Mouse (Mus musculus) 3134 (cell line): ENCODE measurements around the gene Skor1.

Experiments
- DNase-seq: peaks from one replicate; pipeline ENCODE4 v3.0.0-alpha.2; 2011; ENCODE audit warnings: low spot score; ENCODE audit not compliant: insufficient read length; ENCODE audit errors: extremely low read depth

Skor1 gene

GRCm38 (mm10) chr9:63148410-63149371 is at the start of gene Skor1:
Gene Skor1, minus strand, starts transcription at chr9:63148961.
- DNase-seq: no peak

DNA sequence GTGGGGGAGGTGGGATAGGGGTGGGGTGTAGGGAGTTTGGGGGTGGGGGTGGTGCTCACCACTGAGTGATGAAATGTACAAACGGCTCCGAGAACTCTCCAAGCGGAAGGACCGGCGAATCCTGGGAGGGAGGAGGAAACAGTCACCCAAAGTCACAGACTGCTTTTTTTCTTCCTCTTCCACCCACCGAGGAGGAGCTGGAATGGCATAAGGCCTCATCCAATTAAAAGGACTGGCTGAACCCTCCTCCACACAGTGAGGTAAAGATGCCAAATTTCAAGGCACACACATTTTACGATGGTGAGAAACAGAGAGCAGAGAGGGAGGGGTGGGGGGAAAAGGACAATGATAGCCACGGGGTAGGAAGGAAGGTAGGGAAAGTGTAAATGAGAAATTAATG is 48.5 kb upstream of the Skor1 start:
- DNase-seq: no peak

GRCm38 (mm10) chr9:63196114-63196682 is 47.4 kb upstream of the Skor1 start:
- no peak for DNase-seq

GRCm38 (mm10) chr9:63195523-63195922 is 46.8 kb upstream of the Skor1 start:
- DNase-seq: no peak

DNA sequence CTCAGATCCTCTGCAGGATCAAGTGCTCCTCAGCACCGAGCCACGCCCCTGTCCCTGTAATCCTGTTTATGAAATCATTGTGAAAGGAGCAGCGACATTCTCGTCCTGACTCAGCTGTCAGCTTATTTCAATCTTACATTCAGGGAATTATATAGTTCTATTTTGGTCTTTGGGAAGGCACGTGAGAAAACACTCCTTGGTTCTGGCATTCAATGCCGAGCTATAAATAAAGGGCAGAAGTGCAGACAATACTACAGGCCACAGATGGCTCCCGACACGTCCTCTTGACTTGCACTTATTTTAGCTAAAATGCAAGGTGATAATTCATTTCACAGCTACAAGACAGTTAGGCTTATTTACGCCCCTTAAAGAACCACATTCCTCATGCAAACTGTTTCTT is 46.0 kb upstream of the Skor1 start:
- no peak for DNase-seq

DNA sequence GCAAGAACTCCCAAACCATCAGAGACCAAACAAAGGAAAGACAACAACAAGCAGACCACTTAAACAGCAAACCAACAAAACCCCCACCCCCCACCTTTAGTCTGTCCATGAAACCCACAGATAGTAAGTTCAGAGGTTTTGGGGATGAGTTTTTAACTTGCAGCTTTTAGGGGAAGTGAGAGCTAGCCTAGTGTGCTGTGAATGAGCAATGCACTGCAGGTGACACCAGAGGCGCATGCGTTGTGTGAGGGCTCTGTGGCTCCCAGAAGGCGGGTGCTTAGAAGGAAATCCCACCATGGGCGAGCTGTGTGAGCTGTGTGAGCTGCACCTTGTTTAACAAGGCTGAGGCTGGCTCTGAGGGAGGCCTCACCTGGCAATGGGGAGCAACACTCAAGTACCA is 44.0 kb upstream of the Skor1 start:
- no peak for DNase-seq

DNA sequence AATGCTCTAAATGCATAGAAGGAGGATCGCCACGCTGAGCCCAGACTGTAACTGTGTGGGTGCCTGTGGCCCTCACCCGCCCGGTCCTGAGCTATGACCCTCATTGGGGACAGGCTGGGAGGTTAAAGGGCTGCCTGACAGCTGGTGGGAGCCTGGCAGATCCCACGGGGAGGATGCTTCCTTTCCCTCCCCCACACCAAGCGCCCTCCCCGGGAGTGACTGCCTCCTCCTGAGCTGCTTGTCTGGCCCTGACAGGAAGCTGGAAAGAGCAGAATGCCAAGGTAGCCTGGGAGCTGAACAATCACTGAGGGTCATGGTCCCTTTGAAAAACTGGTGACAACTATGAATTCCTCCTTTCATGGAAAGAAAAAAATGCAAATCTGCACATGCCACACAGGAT is 38.5 kb upstream of the Skor1 start:
- no peak for DNase-seq

DNA sequence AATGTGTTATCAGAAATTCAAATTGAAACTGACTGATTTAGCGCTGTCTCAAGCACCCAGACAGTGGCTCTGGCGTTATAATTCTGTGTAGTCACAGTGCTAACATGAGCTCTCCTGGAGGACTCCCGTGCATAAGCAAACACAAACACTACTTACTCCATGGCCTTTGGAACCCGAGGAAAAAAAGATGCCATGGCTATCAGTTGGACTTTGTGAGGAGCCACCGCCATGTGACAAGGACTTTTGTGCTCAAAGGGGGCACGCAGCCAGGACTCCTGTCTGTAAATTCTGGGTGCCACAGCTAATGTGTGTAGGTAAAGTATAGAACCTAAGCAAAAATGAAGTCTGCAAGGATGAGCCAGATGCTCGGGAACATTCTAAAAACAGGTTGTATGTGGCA is 36.5 kb upstream of the Skor1 start:
- no peak for DNase-seq

- no peak for DNase-seq
Measured at GRCm38 (mm10) chr9:63183864-63184263, 35.1 kb upstream of the Skor1 start.

GRCm38 (mm10) chr9:63182306-63182960 is 33.7 kb upstream of the Skor1 start:
- no peak for DNase-seq

- DNase-seq: no peak
Measured at GRCm38 (mm10) chr9:63181337-63182178, 32.8 kb upstream of the Skor1 start.

GRCm38 (mm10) chr9:63178296-63178695 is 29.5 kb upstream of the Skor1 start:
- no peak for DNase-seq

DNA sequence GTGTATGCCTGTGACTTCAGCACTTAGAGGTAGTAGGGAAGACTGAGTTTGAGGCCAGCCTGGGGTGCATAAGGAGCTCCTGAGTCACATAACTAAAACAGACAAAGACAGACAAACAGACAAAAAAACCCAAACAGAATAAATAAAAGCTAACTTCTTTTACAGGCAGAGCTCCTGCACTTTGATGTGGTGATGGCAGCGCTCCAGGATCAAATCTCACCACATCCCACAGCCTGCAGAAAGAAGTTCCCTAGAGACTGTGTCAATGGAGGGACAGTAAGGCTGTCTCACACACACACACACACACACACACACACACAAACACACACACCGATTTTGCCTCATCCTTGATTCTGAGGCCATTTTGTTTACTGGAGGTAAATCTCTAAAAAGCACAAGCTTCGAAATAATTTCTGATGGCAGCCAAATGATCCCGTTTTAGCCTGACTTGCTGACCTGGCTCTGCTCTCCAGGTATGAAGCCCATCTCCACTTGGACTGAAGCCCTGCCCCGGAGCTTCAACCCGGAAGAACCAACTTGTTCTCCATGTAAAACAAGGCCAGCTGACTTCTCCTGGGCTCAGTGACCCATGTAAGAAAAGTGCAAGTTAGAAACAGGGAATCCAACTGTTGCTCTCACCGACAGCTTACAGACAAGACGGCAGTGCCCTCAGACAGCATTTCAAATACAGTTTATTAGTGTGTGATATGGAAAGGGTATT is 25.4 kb upstream of the Skor1 start:
- DNase-seq: no peak

DNA sequence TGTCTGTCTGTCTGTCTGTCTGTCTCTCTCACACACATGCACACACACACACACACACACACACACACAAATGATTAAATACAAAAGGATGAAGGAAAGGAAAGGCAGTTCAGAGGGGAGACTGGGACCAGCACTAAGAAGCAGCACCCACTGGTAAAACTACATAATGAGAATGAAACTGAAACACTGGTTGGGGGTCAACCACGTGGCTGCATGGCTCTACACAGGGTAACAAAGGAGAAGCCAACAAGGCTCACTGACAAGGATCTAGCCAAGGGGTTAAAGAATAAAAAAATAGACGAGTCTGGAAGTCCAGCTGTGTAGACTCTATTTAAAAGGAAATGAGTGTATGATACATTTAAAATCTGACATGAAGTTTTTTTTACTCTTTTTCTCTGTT is 23.2 kb upstream of the Skor1 start:
- no peak for DNase-seq

GRCm38 (mm10) chr9:63169127-63169526 is 20.4 kb upstream of the Skor1 start:
- DNase-seq: no peak

- DNase-seq: no peak
Measured at GRCm38 (mm10) chr9:63165070-63165469, 16.3 kb upstream of the Skor1 start.

DNA sequence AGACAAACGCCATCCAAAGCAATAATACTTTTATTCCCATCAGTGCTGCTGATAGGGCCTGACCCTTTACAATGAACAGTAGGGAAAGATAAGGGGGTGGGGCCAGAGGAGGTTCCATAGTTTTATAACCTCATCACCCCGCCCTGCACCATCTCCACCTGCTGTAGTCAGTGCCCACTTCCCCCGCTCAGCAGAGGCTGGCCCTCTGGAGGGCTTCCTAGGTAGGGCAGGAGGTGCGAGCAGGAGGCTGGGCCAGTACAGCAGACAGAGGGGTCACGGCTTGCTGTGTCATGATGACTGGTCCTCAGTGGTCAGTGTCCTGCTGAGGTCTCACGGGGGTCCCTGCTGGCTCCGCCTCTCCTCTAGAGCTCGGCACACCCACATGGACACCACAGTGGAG is 15.0 kb upstream of the Skor1 start:
- no peak for DNase-seq

DNA sequence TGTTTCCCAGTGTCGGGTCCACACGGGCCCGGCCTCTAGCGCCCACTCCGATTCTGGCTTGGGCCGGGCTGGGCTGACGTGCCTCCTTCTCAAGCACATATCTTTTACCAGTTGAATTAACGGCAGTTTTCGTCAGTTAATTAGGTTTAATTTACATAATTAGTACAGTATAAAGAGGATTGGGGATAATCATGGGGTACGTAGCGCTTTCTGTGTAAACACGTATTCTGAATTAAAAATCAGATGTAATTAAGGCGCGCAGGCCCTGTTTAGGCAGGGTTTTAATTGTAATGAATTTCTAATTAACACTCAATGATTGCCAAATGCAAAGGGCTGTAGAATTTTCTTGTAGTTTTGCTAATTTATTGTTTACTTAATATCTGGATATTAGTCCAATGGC is 3.2 kb upstream of the Skor1 start:
- DNase-seq: no peak

DNA sequence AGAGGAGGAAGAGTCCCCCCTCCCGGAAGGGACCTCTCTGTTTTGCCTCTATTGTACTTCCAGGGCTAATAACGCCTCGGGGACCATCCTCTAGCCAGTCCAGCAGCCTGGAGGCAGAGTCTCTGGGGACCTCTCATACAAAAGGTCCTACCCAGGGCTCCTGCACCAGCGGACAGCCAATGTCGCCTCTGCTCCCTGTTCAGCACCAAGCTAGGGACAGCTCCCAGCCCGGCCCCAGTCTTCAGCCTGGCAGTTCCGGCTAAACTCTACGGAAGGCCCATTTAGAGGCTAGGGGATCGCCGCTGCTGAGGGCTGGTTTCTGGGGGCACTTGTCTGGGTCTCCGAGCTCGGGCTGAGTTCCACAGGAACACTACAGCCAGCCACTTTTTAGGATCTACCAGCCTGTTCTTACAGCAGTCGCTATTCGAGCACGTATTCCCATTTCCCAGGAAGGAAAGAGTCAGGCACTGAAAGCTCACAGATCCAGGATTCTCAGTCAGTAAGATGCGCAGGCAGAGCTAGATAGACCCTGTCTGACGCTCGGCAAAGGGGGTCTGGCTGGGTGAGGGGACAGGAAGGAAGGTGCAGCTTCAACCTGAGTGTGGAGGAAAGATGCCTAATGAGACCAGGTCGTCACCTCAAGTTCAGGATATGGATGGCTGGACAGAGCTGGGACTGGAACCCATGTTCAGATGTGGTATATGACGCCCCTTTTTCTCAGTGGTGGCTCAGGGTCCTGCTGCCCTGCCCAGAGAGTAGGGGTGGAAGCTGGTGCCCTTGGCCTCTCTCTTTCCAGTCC is 2.5 kb upstream of the Skor1 start:
- DNase-seq: no peak
